Mouse (Mus musculus) adrenal gland, postnatal 36 days (tissue): ENCODE measurements at regions not wholly inside any gene's neighbourhood (a gene's known extent, or its start where the extent isn't known, plus 50 kb on each side); places are given as distances from the start of the nearest gene placed in this dataset.
A peak's percentile ranks its signal among the peaks of the same experiment; 100 is the strongest.

ENCODE experiments used
- DNase-seq, 2 experiments: peaks; one replicate each; pipeline ENCODE4 v3.0.0; 2021; ENCODE audit warnings: mixed read lengths in 1 of 2

DNA sequence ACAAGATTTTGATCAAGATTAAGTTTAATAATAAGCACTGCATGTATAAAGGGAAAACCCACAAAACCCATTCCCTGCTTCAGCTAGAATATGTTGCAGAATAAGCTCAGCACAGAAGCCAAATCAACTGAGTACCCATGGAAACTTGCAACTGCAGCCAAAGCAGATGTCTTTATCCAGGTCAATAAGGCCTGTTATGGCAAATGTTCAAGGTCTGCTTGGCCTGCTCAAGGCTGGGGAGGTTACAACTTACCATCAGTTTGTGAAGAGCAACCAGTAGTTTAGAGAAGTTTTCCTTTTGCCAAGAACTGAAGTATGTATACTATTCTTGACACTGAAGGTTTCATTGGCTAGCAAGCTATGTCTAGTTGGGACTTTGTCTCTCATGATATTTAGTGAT lies 78.3 kb upstream of the Mrgprb4 start:
- DNase-seq, result peak; percentile 1 to 8

GRCm38 (mm10) chr7:48261511-48261910 lies 62.4 kb upstream of the Mrgprb4 start:
- no peak for DNase-seq
